Mouse (Mus musculus) stomach, embryonic 16.5 days (tissue): ENCODE results near the gene Ppm1m. TPM values are rescaled to one million over a fixed set of nuclear protein-coding genes. Genes with fewer than 3 reads are reported as not detected.
A peak's percentile ranks its signal among the peaks of the same experiment; 100 is the strongest.

ENCODE experiments used
- ATAC-seq: fragments of 200-750 bp; cut with Nextera tagmentation; 2 replicates; pipeline ENCODE4 v1.8.0; 2017; ENCODE audit warnings: moderate number of reproducible peaks, moderate TSS enrichment; ENCODE audit not compliant: insufficient read depth, low FRiP score
- H3K27ac ChIP-seq: fragments of 300-500 bp; sonication (generic); 2 replicates; pipeline ENCODE4 v1.5.1; 2014; ENCODE audit warnings: low read length
- H3K27me3 ChIP-seq: fragments of 300-500 bp; sonication (generic); 2 replicates; pipeline ENCODE4 v1.6.1; 2014; ENCODE audit warnings: low read length, control low read depth, mixed read lengths; ENCODE audit not compliant: control insufficient read depth, insufficient read depth
- H3K36me3 ChIP-seq: fragments of 300-500 bp; sonication (generic); 2 replicates; pipeline ENCODE4 v1.6.1; 2014; ENCODE audit warnings: low read length; ENCODE audit not compliant: control insufficient read depth, insufficient read depth
- H3K4me1 ChIP-seq: fragments of 300-500 bp; sonication (generic); 2 replicates; pipeline ENCODE4 v1.6.1; 2014; ENCODE audit warnings: low read length, control low read depth, mixed read lengths; ENCODE audit not compliant: control insufficient read depth, insufficient read depth
- H3K4me2 ChIP-seq: fragments of 300-500 bp; sonication (generic); 2 replicates; pipeline ENCODE4 v1.6.1; 2014; ENCODE audit warnings: low read depth, low read length, mixed read lengths
- H3K4me3 ChIP-seq: fragments of 300-500 bp; sonication (generic); replicated peaks from 2 replicates; pipeline ENCODE4 v1.5.1; 2014; ENCODE audit warnings: mild to moderate bottlenecking, low read length
- H3K9ac ChIP-seq: fragments of 300-500 bp; sonication (generic); 2 replicates; pipeline ENCODE4 v1.6.1; 2014; ENCODE audit warnings: low read length
- H3K9me3 ChIP-seq: fragments of 300-500 bp; sonication (generic); replicated peaks from 2 replicates; pipeline ENCODE4 v1.6.1; 2016; ENCODE audit warnings: low read length, control low read depth; ENCODE audit not compliant: control insufficient read depth
- WGBS: fragments of 180-500 bp; shearing (Covaris S2); extraction: QIAGEN DNeasy Blood & Tissue Kit; methylation state at CpG from one replicate; pipeline ENCODE4 v1.1.7; 2014; 5-methylcytosine and 5-hydroxymethylcytosine counted together
- polyA plus RNA-seq: library from polyadenylated mRNA; unstranded; fragments of >200 nt; fragmentation: Nextera tagmentation; extraction: Ambion mirVana; gene quantifications from 2 replicates; pipeline ENCODE4 v1.2.1, GENCODE M21; 2015

Ppm1m gene
- polyA plus RNA-seq, 1 experiment from 2014 or later = 36.0 TPM

DNA sequence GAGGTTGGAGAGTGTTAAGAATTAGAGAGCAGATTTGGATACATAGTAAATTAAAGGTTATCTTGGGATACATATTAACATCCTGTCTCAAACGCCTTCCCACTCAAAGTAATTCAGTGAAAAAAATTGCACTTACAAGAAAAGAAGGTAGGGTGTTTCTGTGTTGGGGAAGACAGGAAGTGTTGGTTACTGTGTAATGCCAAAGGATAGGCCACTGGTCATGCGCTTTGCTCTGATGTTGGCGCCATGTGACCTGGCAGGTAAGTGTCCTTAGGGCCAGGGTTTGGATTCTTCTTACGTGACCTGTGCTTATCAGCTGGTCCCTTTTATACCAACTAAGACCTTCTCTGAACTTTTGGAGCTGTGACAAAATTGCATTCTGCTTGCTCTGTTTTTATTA lies 17.4 kb downstream of the Ppm1m start:
- Histone ChIP-seq H3K27ac (no peak overlapping the region), H3K9me3 (no peaks in the 10 kb centered on the region), H3K36me3 (peaks cover 44% of the 10 kb centered on the region), H3K4me3 (no peak overlapping the region), H3K4me1 (no peaks in the 10 kb centered on the region), H3K27me3 (no peaks in the 10 kb centered on the region), H3K9ac (no peak overlapping the region), H3K4me2 (no peak overlapping the region)
- 89% methylated on average over 4 of the region's 4 CpGs for WGBS
- ATAC-seq = no peak

DNA sequence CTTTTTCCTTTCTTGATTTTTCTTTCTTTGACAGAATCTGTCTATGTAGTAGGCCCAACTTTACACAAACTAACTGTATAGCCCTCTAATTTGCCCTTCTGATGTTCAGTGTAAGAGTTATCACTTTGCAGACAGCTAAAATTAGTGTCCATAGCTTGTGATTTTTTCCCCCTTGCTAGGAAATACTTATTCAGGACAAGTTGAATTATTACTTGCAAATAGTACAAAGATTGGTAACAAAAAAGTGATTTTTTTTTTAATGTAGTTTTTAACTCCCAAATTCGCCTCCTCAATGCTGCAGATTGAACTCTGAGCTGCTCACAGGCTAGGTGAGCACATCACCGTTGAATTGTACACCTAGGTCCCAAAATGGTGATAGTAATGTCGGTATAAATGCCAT lies 19.6 kb downstream of the Ppm1m start:
- Histone ChIP-seq H3K27ac (no peak overlapping the region), H3K4me3 (no peak overlapping the region), H3K4me2 (no peak overlapping the region), H3K4me1 (peaks cover 7% of the 10 kb centered on the region; the same call in 1 of the 2 replicates), H3K27me3 (no peaks in the 10 kb centered on the region), H3K36me3 (peaks cover 27% of the 10 kb centered on the region), H3K9me3 (no peaks in the 10 kb centered on the region), H3K9ac (no peak overlapping the region)
- ATAC-seq = no peak
- WGBS = 94% methylated on average over 3 of the region's 3 CpGs

DNA sequence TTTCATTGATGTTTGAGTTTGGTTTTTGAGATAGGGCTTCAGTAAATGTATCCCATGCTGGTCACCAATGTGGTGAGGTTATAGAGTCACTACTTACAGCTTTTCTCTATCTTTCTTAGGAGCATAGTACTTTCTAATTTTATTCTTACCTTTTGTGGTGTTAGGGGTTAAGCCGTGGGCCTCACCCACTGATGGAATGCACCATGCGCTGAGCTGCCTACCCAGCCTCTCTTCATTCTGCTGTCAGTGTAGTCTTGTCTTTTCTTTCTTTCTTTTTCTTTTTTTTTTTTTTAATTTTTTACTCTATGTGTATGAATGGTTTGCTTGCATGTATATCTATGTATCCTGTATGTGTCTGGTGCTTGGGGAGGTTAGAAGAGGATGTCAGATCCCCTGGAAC lies 20.1 kb downstream of the Ppm1m start:
- WGBS = 70% methylated on average over 2 of the region's 2 CpGs
- no peak overlapping the region for H3K27ac ChIP-seq
- no peaks in the 10 kb centered on the region for H3K9me3 ChIP-seq
- peaks cover 26% of the 10 kb centered on the region for H3K36me3 ChIP-seq
- H3K4me1 ChIP-seq = peaks cover 11% of the 10 kb centered on the region
- no peak for ATAC-seq
- no peak overlapping the region for H3K4me3 ChIP-seq
- no peak overlapping the region for H3K9ac ChIP-seq
- no peak overlapping the region for H3K4me2 ChIP-seq
- no peaks in the 10 kb centered on the region for H3K27me3 ChIP-seq

DNA sequence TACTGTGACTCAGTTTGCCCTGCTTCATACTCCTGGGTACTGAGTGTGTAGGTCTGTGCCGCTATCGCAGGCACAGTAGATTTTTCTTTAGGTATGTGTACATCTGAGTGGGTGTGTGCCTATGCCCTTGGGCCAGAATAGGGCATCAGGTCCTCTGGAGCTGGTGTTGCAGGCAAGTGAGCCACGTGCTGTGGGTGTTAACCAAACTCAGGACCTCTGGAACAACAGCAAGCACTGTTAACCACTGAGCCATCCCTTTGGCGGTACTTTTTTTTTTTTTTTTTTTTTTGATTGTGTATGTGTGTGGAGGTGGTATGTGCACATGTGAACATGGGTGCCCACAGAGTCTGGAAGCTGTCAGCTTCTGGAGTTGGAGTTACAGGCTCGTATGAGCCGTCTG lies 21.7 kb downstream of the Ppm1m start:
- Histone ChIP-seq H3K36me3 (peaks cover 20% of the 10 kb centered on the region), H3K4me1 (peaks cover 22% of the 10 kb centered on the region), H3K27me3 (no peaks in the 10 kb centered on the region), H3K4me2 (no peak overlapping the region), H3K9ac (no peak overlapping the region), H3K4me3 (no peak overlapping the region), H3K27ac (no peak overlapping the region), H3K9me3 (no peaks in the 10 kb centered on the region)
- ATAC-seq = no peak
- 82% methylated on average over 6 of the region's 6 CpGs for WGBS

DNA sequence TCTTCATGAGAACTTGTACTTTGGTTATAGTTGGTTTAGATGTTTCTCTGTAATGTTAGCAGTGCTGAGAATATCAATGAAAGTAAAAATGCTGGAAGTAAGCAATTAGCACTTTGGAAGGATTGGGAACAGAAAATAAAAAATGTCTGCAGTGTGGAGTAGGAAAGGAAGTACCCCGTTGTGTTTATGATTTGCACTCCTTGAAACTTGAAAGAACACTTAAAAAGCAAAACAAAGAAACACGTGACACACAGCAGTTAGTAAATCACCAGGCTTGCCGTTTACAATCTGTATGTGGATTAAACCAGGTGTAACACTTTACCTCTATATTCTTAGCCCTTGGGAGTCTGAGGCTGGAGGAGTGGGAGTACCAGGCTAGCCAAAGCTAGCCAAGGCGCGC lies 22.8 kb downstream of the Ppm1m start:
- WGBS = 75% methylated on average over 5 of the region's 5 CpGs
- no peaks in the 10 kb centered on the region for H3K27me3 ChIP-seq
- peaks cover 15% of the 10 kb centered on the region for H3K36me3 ChIP-seq
- no peaks in the 10 kb centered on the region for H3K9me3 ChIP-seq
- no peak overlapping the region for H3K4me2 ChIP-seq
- no peak overlapping the region for H3K4me3 ChIP-seq
- no peak for ATAC-seq
- H3K27ac ChIP-seq = no peak overlapping the region
- peaks cover 22% of the 10 kb centered on the region for H3K4me1 ChIP-seq
- no peak overlapping the region for H3K9ac ChIP-seq

DNA sequence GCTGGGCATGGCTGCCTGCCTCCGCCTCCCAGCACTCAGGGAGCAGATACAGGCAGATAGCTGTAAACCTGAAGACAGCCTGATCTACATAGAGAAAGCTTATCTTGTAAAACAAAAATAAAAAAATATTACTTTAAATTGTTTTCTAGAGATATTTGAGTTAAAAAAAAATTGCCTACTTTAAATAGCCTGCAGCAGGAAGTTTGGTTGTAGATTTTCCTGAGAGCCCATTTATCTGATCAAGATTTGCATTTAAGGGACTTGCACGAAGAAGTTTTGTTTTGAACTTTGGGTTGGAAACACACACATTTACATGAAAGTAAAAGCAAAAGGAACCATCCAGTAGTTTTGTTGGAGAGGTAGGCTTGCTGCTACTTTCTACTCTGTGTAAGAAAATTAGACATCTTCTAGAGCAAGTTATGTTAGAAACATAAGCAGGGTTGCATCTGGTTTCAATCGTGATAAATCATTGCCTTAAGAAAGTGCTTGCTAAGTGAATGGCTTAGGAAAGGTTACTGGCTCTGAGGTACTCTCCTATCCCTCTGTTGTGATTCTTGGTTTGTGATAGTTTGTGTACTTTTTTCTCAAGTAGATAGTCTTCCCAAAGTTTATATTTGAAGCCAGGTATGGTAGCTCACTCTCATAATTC lies 23.9 kb downstream of the Ppm1m start:
- Histone ChIP-seq H3K4me3 (no peak overlapping the region), H3K9ac (no peak overlapping the region), H3K27me3 (no peaks in the 10 kb centered on the region), H3K4me2 (no peak overlapping the region), H3K4me1 (peaks cover 22% of the 10 kb centered on the region), H3K27ac (no peak overlapping the region), H3K9me3 (no peaks in the 10 kb centered on the region), H3K36me3 (peaks cover 6% of the 10 kb centered on the region)
- no peak for ATAC-seq
- WGBS = 60% methylated on average over 3 of the region's 3 CpGs

DNA sequence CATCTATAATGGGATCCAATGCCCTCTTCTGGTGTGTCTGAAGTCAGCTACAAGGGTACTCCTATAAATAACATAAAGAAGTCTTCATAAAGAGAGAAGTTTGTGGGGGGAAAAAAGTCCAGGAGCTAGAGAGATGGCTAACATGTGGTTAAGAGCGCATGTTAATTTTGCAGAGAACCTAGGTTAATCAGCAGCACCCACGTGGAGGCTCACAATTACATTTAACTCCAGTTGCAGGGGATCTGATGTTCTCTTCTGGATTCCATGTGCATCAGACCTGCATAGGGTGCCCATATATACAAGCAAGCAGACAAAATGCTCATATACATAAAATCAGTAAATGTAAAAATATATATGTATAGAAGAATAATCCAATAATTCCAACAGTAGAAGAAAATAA lies 26.2 kb downstream of the Ppm1m start:
- Histone ChIP-seq H3K4me2 (peak overlapping the region; percentile 72), H3K9ac (no peak overlapping the region), H3K27me3 (no peaks in the 10 kb centered on the region), H3K4me3 (peak overlapping the region; percentile 99), H3K27ac (no peak overlapping the region), H3K4me1 (peaks cover 30% of the 10 kb centered on the region), H3K36me3 (no peaks in the 10 kb centered on the region; the same call in 1 of the 2 replicates), H3K9me3 (no peaks in the 10 kb centered on the region)
- no peak for ATAC-seq
- WGBS = 54% methylated on average over 2 of the region's 2 CpGs

DNA sequence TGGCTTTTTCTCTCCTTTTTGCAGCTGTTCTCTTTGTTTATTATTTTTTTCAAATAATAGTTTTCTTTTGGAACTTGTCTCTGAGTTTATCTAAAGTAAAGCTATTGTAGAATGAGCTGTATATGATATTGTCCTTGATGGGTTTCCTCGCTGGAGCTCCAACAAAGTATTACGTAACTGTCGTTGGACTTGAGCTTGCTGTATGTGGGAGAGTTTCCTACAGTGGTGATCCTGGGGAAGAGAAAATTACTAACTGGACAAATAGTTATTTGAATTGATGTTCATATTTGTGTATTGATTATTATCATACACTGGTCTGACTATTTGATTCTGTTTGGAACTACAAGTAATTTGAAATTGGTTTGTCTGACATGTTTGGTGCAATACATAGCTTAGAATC lies 27.0 kb downstream of the Ppm1m start:
- WGBS = 2% methylated on average over 3 of the region's 3 CpGs
- Histone ChIP-seq H3K27me3 (no peaks in the 10 kb centered on the region), H3K4me2 (peak overlapping the region; percentile 72), H3K27ac (no peak overlapping the region), H3K4me1 (peaks cover 30% of the 10 kb centered on the region), H3K9ac (no peak overlapping the region), H3K4me3 (peak overlapping the region; percentile 99), H3K9me3 (no peaks in the 10 kb centered on the region), H3K36me3 (no peaks in the 10 kb centered on the region; the same call in 1 of the 2 replicates)
- ATAC-seq = no peak

DNA sequence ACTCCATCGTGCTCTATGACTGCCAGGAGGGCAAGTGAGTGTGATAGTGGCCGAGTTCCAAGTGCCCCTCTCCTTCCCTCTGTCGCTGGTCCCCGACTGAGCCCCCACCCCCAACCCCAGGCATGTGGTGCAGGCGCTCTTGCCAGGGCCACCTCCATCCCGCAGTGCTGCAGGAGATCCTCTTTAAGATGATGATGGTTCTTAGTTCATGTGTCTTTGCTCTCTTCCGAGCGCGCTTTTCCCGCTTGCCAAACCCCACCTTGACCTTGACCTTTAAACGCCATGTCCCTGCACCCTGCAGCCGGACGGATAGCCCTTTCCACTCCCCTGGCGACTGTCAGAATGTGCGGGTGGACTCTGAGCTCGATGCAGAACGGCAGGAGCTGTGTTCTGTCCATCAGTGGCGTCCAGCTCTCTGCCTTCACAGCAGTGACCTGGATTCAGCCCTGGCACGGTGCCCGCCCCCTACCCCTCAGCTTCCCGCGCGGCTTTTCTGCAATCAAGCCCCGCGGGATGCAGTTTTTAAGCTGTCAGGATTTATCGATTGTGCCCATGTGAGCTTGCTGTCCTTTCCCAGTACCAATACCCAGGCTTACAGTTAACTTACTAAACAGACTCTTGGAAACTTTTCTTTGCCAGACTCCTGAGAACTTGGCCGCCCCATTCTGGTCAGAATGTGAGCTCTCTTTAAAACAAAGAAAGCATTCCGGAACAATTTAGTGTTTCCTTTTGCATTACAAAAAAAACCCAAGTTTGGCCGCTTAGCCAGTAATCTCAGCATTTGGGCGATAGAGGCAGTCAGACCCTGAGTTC lies 28.0 kb downstream of the Ppm1m start:
- H3K27ac ChIP-seq = peak overlapping the region; percentile 98
- peak; percentile 25; the same call in 1 of the 2 replicates for ATAC-seq
- under 1% methylated on average over 30 of the region's 30 CpGs for WGBS

More for the DNA sequence above, 28.0 kb downstream of the Ppm1m start:
- no peaks in the 10 kb centered on the region for H3K27me3 ChIP-seq
- H3K9ac ChIP-seq = peak overlapping the region; percentile 96
- no peaks in the 10 kb centered on the region for H3K36me3 ChIP-seq
- H3K9me3 ChIP-seq = no peaks in the 10 kb centered on the region
- peak overlapping the region; percentile 72 for H3K4me2 ChIP-seq
- peak overlapping the region; percentile 99 for H3K4me3 ChIP-seq
- H3K4me1 ChIP-seq = peaks cover 30% of the 10 kb centered on the region
